Mouse (Mus musculus) 3134 (cell line): ENCODE results near the gene Olfr1135.

Experiments
- DNase-seq: peaks from one replicate; pipeline ENCODE4 v3.0.0-alpha.2; 2011; ENCODE audit warnings: low spot score; ENCODE audit not compliant: insufficient read length; ENCODE audit errors: extremely low read depth

Olfr1135 gene

DNA sequence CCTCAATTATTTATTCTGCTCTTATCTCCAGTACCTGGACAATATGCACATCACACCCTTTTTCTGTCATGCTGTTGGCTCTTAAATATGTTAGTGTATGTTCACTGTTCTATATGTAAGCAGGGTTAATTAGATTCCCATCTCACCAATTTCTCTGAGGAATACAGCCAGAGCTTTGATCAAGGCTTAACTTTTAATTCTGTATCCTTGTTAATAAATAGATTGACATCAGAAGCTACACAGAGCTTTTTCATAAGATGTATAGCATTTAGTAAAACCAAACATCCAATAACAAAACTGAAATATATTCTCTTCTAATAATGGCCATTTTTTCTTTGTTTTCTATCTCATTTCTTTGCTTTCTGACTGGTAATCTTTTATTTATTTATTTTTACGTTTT, at the start of gene Olfr1135:
TSS of gene Olfr1135 (minus strand) at position 101 of the 400 bp plus-strand sequence.
- DNase-seq, result no peak

DNA sequence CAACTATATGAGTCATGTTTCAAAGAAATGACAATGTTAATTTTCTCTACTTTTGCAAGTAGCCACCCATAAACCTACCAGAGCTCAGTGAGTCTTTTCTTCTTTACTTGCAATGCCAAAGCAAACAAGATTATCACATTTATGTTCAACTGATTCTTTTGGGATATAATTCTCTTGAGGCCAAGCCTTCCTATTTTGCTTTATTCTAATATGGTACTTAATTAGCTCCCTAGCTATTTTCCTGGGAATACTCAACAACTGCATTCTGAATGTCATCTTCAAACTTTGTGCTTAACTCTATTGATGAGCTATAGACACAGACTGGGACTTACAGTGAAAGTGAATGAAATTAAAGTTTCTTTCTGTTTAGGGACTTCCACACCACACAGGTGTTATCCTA, 39.6 kb upstream of the Olfr1135 start, which contains the start of gene Olfr1137:
TSS of gene Olfr1137 (minus strand) at position 101 of the 400 bp plus-strand sequence.
- DNase-seq, result no peak

DNA sequence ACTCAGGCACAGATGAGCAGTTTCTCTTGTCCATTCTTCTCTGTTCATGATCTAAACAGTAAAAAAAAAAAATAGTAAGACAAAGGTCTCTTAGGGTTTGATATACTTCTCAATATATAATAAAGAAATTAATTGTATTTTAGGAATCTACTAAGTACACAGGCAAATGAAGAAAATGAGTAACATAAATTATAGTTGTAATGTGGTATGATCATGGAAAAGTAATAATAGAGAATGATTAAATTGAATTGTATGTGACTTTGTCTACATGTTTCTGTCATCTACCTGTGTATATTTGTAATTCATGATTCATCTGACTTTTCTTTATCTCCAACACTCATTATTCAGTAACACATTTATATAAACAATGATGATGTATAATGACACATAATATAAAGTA, 20.4 kb upstream of the Olfr1135 start, which contains the start of gene Olfr1136:
TSS of gene Olfr1136 (minus strand) at position 101 of the 400 bp plus-strand sequence.
- DNase-seq, result no peak

DNA sequence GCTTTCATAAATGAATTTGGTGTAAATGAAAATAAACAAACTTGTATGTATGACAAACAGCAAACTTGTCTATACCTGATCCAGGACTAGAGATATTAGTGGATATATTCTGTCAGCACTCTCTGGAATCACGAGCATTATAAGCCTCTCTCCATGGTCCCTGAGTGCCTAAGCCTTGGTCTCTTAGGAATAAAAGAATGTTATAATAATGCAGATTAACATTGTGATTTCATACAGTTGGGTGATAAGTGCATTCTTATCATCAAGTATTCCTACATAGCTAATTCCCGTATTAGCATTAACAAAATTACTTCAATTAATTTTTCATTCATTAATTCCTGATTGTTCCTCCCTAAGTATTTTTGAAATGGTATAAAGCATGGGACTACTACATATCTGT, 15.1 kb downstream of the Olfr1135 start, which contains the start of gene Olfr1134:
TSS of gene Olfr1134 (minus strand) at position 101 of the 400 bp plus-strand sequence.
- no peak for DNase-seq

DNA sequence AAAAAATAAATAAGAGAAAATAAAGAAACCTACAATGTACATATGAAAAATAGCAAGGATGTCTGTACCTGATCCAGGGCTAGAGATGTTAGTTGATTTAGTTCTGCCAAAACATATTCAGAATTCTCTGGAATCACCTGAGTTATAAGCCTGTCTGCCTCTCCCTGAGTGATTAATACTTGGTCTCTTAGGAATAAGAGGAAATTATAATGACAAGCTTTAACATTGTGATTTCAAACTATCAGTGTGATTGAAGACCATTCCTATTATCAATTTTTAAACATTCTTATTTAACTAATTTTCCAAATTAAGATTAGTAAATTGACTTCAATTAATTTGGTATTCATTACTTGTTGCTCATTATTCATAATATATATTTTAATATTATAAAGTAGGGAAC, 26.2 kb downstream of the Olfr1135 start, which contains the start of gene Olfr1133:
TSS of gene Olfr1133 (minus strand) at position 101 of the 400 bp plus-strand sequence.
- DNase-seq, result no peak

DNA sequence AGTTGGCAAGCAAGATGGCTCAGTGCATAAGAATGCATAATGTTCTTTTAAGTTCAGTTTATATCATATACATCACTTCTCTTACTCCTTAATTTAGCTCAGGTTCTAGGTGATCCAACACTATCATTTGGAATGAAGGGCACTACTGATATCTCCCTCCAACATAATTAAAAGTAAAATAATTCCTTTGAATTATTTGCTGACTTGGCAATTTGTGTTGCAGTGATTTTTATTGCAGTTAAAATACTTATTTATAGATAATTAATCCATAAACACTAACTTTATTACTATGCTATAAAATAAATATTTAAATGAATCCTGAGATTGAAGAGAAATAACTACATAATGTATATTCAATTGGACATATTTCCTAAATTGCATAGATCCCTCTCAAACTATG, 31.0 kb downstream of the Olfr1135 start:
- DNase-seq, result no peak

DNA sequence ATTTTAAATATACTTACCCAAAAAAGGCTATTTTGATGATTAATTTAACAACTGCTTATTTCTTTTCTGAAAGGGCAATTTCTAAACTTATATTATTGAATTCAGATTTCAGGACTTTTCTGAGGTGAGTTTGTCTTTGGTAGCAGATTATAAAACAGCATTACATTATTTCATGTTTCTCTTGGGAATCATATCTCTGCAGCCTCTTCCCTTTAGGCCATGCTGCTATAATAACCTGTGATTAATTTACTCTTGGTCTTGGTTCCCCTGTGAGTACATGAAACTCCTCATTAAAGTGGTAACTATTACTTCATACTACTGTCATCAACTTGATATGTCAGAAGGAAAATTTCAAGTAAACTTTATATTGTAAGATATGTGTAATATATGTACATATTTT, 36.0 kb downstream of the Olfr1135 start, which contains the start of gene Olfr1132:
TSS of gene Olfr1132 (minus strand) at position 101 of the 400 bp plus-strand sequence.
- no peak for DNase-seq

DNA sequence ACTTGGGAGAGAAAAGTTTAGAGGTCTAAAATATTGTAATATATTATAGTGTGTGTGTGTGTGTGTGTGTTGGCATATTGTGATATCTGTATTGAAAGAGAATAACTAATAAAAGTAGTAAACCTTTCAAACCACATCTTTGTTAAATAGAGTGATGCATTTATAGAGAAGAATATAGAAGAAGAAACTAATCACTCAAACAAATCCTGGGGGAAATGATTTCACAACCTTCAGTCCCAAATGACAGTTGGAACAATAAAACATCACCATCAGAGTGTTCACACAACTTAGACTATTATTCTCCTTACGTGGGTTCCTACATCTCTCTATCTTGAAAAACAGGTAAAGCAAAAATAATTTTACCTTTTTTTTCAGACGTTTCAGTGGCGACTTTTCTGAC, 46.7 kb downstream of the Olfr1135 start, which contains the start of gene Olfr1131:
TSS of gene Olfr1131 (plus strand) at position 301 of the 400 bp plus-strand sequence.
- DNase-seq, result no peak
